Mouse (Mus musculus): ENCODE data around the gene Hist1h2bn.
"Not testable (repeated sequence)": the region's sequence is repeated elsewhere in the genome, so short reads cannot be mapped to it uniquely, and the experiment has no call there.

The Hist1h2bn gene

DNA sequence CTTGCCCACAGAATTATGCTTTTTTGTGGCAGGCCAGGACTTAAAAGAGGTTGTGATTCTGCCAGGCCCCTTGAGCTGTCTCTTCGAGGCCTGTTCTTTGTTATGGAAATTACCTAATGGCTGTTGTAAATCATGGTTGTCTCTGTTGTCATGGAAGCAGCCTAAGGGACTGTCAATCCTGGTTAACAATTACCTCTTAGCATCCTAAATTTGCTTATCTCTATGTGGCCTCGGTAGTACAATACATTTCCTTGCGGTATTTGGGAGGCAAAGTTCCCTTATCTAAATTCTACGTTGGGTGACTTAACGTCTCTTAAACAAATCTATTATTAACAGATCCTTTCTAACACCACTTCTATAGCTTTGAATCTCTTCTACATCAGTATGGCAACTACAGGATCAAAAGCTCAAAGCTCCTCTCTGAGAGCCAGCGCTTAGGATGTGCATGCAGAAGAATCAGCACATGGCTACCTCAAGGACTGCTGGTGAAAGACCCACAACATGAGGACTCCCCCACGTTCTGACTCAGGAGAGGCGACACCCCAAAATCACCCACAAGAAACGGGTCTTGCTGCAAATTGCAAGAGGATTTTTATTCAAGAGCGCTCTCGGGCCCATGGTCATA is 25.9 kb upstream of the Hist1h2bn start:
- no peak for DNase-seq (ENCODE audit: low spot score)

DNA sequence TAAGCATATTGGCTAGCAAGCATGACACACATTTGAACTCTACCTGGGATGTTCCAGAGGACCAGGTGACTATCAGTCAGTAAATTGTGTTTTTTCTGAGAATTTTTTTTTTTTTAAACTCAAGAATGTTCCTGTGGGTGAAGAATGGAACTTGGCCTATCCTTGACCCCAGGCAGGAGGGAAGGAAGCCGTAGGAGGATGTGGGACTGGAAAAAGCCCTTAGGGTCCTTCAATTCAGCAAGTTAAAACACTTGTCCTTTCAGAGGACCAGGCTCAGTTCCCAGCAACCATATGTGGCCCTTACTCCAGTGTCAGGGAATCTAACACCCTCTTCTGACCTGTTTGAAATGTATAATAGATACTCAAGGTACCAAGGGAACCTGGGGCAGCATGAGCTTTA is 24.4 kb upstream of the Hist1h2bn start:
- DNase-seq (ENCODE audit: low spot score) = no peak

DNA sequence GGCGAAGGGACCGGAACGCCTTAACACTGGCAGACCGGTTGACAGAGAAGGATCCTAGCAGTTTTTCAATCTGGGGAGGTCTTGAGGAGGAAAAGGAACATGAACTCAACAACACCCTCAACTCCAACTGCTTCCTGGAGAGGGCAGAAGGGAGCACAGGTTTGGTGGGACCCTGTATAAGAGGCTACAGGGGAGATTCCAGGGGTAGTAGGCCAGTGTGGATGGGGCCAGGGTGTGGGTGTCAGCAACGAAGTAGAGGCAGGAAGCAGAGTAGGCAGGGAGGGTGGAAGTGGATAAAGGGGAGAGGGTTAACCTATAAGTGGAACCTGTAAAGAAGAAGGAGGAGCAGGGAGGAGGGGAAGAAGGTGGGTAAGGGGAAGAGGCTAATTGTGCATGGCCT is 20.5 kb upstream of the Hist1h2bn start:
- no peak for DNase-seq (ENCODE audit: low spot score)

DNA sequence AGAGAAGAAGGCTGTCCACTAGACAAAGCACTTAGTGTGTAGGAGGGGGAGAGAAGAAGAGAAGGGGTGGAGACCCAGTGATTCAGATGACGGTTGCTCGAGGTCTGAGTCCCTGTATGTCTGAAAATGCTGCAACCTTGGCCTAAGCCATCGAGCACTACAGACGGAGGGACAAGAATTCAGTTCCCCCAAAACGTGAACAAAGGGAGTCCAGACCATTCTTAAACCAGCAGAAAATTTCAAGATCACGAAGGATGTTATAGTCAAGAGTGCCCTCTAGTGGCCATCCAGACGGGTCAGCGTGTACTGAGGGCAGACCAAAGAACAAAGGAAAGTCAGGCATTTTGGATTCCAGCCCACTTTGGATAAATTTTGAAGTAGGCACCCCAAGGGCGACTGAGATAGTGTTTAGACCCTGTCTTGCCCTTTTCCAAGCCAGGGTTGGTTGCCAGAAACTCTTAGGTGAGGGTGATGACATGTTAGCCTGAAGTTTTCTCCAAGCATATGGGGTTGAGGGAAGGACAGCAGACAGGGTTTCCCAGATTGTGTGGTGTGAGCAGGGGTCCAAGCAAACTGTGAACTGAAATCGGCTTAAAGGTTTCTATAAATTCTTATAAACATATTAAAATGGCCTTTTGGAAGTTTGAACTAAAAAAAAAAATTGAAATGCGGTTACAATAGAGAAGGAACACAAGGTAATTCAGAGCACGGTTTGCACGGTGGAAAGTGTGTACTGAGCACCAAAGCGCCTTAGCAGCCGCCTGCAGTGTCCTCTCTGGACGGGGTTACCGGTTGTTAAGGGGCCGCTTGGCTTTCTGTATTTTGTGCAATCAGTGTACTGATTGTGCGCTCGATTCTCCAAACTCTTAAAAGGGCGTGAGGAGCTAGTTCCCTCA is 19.7 kb upstream of the Hist1h2bn start:
- no peak for DNase-seq (ENCODE audit: low spot score)

DNA sequence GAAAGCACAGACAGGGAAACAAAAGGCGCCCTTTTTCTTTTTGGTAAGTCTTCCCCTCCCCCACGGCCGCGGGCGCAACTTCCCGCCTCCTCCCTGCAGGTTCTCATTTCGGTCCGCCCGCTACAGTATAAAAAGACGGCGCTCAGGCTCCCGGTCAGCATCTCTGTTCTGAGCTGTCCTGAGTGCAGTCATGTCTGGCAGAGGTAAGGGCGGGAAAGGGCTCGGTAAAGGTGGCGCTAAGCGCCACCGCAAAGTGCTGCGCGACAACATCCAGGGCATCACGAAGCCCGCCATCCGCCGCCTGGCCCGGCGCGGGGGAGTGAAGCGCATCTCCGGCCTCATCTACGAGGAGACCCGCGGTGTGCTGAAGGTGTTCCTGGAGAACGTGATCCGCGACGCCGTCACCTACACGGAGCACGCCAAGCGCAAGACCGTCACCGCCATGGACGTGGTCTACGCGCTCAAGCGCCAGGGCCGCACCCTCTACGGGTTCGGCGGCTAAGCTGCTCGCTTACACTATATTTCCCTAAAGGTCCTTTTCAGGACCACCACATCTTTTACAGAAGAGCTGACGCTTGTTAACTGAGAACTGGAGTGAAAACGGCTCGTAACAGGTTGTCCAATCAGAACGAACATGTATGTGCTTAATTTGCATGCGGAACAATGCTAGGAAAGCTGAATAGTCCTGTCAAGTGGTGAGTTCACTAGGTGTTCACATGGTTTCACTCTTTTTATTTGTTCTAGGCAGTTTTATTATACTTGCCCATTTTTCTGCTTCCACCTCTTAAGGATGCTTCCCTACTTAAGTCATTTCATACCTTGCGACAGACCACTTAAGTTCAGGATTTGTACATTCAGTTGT is 18.8 kb upstream of the Hist1h2bn start, which contains the start of gene Hist1h4j:
Gene Hist1h4j (plus strand): TSS at position 159 of the 862 bp plus-strand sequence.
- not testable (repeated sequence) for DNase-seq (ENCODE audit: low spot score)

DNA sequence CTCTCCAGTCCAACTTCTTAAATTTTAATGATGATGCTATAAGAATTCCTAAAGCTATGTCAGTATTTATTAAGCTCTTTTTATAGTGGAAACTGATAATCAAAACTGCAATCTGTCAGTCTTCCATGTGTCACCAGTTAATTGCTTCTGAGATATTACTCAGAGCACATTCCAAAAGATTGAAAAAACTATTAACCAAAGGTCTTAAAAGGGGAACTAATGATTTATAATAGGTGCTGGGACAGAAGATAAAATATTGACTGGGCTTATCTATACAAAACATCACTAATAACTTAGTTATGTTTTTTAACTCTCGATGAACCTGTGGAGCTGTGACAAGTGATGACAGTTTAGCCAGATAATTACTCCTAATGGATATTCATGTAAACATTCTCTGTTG is 8.9 kb upstream of the Hist1h2bn start:
- no peak for DNase-seq (ENCODE audit: low spot score)

DNA sequence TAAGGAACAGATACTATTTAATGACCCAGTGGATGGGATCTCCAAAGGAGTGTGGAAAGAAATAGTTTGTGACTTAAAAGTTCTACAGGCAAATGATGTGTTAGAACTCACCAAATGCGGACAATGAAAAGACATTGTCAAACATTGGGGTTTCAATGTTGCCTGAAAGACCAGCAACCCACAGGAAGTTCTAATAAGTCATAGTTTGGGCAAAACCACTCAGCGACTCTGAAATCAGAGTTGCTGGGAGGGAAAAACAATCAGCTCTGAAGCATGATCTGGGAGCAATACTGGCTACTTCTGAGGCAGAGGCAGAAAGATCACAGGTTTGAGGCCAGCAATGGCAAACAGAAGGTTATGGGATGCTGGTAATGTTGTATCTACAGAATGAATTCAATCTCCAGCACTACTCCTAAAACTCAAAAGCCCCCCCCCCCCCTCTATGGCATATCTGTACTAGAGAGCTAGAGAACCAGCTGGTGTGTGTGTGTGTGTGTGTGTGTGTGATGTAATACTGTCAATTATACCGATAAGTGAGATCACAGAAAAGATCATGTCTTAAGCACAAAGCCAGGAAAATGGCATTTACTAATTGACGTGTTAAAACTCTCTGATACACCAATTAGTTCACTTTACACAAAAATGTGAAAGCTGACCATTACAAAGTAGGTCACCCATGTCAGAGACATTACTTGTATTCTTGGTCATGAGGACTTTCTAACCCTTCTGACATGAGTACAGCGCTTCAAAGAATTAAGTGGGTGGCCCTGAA is 4.3 kb upstream of the Hist1h2bn start:
- no peak for DNase-seq (ENCODE audit: low spot score)

DNA sequence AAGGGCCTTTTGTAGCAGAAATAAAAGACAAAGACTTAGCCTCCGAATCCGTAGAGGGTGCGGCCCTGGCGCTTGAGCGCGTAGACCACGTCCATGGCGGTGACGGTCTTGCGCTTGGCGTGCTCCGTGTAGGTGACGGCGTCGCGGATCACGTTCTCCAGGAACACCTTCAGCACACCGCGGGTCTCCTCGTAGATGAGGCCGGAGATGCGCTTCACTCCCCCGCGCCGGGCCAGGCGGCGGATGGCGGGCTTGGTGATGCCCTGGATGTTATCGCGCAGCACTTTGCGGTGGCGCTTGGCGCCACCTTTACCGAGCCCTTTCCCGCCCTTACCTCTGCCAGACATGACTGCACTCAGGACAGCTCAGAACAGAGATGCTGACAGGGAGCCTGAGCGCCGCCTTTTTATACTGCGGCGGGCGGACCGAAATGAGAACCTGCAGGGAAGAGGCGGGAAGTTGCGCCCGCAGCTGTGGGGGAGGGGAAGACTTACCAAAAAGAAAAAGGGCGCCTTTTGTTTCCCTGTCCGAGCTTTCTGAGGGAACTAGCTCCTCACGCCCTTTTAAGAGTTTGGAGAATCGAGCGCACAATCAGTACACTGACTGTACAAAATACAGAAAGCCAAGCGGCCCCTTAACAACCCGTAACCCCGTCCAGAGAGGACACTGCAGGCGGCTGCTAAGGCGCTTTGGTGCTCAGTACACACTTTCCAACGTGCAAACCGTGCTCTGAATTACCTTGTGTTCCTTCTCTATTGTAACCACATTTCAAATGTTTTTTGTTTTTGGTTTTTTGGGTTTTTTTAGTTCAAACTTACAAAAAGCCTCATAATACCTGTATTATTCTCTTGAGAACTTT is 3.5 kb upstream of the Hist1h2bn start, which contains the start of gene Hist1h4k:
Gene Hist1h4k (minus strand): TSS at position 347 of the 859 bp plus-strand sequence.
- peak; percentile 51 for DNase-seq (ENCODE audit: low spot score)

DNA sequence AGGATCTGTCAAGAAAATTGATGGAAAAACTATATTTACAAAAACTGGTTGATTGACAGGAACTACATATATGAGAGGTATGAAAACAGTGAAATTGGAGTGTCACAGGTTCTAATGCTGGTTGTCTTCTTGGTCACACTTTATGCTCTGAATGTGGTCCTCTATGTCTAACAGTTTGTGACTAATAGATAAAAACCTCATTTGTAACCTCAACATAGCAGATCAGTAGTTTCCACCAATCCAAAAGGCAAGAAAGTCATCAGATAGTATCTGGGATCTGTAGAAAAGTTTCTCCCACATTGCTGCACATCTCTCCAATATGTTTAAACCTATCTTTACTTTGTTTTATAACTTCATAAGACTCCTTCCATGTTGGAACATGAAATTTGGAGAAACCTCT is 2.5 kb upstream of the Hist1h2bn start:
- DNase-seq (ENCODE audit: low spot score) = no peak

DNA sequence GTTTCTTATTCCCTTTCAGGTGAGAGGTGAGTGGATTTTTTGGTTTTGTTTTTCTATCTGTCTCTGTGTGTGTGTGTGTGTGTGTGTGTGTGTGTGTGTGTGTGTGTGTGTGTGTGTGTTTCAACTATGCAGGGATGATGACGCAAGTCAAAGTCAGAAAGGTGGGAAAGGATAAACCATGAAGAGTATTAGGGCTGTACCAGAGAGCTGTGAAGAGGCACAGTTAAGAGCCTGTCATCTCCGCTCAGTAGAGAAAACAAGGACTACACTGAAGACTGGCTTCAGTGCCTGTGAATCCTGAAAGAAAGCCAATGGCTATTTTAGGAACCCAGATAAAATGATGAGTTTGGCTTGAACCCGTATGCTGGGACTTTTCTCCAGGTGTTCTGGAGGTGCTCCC is 2.1 kb upstream of the Hist1h2bn start:
- DNase-seq (ENCODE audit: low spot score) = no peak

DNA sequence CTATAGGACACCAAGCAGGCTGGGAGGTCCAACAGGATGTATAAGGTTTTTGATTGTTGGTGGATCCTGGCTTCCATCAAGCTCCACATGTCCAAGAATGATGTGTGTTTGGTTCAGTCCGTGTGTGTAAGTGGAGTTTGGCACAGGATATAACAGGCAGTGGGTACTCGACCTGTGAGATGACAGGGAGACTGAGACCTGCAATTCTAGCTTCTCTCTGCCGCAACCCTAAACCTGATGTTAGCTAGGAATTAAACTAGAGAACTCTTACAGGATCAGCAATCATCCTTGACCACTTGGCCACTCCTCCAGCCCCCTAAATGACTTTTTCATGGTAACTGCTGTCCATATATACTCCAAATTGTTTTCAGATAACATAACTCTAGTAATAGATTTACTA is 1.6 kb upstream of the Hist1h2bn start:
- DNase-seq (ENCODE audit: low spot score) = no peak

DNA sequence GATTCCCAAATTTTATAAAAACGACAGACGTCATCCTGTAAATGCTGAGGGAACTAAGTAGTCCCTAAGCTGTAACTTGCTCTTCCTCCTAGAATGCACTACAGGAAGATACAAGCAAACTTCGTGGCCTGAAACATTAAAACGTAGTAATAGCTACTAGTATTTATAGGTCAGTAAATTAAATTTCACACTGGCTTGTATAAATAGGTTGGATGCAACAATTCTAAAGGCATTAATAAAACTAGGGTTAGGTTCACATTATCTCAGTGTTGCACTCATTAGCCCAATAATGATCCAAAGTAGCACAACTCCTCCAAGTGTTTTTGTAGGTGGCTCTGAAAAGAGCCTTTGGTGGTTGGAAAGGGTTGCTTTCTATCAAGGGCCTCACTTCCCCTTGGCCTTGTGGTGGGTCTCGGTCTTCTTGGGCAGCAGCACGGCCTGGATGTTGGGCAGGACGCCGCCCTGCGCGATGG is 836 bp upstream of the Hist1h2bn start:
- DNase-seq (ENCODE audit: low spot score) = no peak

DNA sequence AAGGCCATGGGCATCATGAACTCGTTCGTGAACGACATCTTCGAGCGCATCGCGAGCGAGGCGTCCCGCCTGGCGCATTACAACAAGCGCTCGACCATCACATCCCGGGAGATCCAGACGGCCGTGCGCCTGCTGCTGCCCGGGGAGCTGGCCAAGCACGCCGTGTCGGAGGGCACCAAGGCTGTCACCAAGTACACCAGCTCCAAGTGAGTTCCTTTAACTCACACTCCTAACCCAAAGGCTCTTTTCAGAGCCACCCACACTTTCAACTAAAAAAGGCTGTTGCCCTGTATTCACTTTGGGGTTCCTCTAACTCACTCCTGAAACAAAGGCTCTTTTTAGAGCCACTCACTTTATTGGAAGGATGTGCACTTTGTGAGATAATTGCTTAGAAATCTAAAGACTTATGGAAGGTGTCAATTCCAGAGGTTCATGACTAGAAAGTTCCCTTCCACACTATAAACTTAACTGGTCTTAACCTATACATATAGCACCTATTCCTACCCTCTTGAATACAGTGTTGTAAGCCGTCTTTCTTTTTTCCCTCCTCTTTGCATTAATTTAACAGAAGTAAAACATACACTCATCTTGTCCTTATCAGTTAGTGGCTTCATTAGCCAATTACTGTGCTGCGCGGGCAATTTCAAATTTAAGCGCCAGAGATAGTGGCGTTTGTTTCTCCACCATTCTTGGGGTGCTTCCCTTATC is 525 bp downstream of the Hist1h2bn start:
- not testable (repeated sequence) for DNase-seq (ENCODE audit: low spot score)

DNA sequence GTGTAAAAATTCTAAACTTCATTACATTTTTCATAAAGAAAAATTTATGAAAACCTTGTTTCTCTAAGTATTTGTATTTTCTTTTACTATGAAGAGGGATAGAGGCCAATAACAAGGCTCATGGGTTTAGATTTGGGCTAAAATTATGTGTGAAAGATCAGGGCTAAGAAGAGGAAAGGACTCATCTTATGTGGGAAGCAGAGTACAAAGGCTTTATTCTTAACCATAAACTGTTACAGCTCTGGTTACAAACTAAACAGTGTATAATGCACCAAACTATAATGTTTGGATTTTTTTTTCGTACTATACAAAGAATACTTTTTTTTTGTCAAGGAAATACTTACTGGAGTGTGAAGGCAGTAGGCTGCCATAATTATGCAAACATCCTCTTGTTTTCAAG is 1.8 kb downstream of the Hist1h2bn start:
- no peak for DNase-seq (ENCODE audit: low spot score)

DNA sequence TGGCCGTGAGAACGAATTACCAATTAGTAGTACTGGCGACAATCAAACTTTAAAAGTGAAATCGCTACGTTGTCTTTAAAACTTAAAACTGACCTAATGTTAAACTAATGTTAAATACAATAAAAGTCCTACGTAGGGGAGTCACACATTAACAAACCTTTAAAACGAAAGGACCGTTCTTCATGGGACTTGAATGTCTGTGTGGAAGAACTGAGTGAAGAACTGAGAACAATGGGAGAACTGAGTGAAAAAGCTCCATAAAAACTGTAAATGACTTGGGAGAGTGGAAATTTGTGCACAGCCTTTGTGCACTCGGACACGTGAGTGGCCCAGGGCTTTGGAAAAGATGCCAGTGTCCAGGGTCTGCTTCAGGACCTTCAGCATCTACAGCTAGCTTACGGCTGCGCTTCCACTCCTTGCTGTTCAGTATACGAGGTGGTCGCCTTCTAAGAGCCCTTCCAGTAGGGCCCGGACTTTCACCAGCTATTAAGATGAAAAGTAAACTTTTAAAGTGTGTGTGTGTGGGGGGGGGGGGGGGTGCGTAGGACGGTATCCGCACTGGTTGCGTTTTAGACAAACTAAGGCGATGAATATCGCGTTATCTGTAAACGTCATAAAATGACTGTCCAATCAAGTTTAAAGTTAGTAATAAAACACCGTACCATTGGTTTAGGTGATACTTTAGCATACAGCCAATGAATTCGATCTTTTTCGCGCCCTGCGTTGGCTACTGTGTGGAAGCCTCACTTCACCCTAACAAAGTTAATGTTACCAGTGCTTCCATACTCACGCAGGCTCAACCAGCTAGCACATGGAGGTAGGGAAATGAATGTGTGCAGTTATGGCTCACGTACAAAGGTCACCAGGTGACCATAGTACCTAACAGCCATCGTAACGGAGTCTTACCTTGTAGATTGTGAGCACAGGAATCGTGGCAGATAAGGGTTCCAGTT is 25.2 kb downstream of the Hist1h2bn start:
- peak; percentile 13 for DNase-seq (ENCODE audit: low spot score)

DNA sequence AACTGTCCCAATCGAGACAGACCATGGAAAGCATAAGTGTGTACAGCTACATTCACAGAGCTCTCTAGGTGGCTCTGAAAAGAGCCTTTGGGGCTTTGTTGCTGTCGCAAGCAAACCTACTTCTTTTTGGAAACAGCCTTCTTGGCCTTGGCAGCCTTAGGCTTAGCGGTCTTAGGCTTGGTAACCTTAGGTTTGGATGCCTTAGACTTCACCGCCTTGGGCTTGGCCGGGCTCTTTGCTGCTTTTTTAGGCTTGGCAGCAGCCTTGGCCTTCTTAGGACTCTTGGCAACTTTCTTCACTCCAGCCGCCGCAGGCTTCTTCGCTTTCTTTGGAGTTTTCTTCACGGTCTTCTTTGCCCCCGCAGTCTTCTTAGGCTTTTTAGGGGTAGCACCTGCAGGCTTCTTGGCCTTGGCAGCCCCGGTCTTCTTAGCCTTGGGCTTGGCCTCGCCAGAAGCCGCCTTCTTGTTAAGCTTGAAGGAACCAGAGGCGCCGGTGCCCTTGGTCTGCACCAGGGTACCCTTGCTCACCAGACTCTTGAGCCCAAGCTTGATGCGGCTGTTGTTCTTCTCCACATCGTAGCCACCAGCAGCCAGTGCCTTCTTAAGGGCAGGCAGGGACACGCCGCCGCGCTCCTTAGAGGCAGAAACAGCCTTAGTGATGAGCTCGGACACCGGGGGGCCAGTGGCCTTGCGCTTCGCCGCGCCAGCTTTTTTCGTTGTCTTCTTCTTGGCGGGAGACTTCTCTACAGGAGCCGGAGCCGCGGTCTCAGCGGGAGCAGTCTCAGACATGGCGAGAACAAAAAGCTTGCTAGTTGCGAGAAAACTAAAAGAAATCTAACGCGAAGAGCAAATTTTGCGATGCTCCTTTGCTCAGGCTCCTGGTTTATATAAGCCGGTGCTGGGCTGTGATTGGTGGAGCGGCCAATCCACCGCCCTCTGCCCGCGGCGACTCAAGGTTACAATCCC is 26.1 kb downstream of the Hist1h2bn start, which contains the start of gene Hist1h1b:
Gene Hist1h1b (minus strand): TSS at position 859 of the 965 bp plus-strand sequence.
- DNase-seq (ENCODE audit: low spot score) = peak; percentile 9

DNA sequence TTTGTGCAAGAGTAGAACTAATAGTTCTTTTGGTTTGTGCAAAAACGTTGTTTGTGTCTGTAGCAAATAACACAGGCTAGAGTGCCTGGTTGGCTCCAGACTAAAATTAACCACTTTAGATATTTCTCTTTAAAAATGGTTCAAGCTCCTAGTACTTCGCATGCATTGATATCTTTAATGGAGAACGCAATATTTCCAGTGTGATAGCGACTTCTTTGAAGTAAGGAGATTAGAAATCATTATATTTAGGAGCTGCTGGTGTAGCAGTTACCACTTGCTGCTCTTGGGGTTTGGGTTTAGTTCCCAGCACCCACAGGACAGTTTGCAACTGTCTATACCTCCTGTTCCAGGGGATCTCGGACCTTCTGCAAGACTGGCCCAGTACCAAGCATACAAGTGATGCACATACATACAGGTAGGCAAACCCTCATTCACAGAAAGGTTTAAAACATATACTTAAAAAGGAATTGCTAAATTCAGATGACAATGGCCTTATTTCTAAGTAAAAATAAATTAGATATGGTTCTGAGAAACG is 27.2 kb downstream of the Hist1h2bn start:
- no peak for DNase-seq (ENCODE audit: low spot score)

Data from urinary bladder, postnatal 10 days (tissue).